Comparison of ENCODE assay signal across 8 mouse cellular contexts in the genomic region with DNA sequence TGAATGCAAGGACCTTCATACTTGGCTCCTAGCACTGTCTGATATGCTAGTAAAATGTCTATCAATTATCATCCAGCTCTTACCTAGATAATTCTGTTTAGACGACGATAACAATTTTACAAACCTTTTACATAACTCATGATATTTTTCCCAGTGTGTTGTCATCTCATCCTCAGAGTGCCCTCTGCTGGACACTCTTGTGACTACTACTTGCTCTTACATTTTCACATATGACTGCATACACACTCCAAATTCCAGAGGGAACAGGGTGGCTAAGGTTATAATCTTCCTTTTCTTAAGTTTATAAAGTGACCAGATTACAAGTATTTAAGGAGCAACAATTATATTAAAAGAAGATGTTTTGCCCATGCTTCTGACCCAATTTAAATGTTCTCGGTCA.
DNase-seq lines count a peak whose midpoint lies in the region; ATAC-seq lines count a peak whose summit lies in the region.

No protein-coding gene starts in this region.

- peak; percentile 63; the same call in 1 of the 2 replicates for ATAC-seq in forebrain, embryonic 11.5 days (replicated peaks; ENCODE audit: low FRiP score)

- H3K4me2 ChIP-seq in forebrain, embryonic 11.5 days (ENCODE audit: low read depth, low read length, severe bottlenecking), result no peak overlapping the region

- H3K4me3 ChIP-seq in forebrain, embryonic 11.5 days (ENCODE audit: low read depth, low read length), result no peak overlapping the region
- no peak overlapping the region for H3K4me3 ChIP-seq in forebrain, embryonic 10.5 days

- no peaks in the 10 kb centered on the region for H3K36me3 ChIP-seq in forebrain, embryonic 11.5 days (ENCODE audit: control insufficient read depth, insufficient read depth, low read length)
- no peaks in the 10 kb centered on the region for H3K36me3 ChIP-seq in forebrain, embryonic 10.5 days (replicated peaks)

- H3K4me1 ChIP-seq in forebrain, embryonic 11.5 days (replicated peaks; ENCODE audit: control insufficient read depth, insufficient read depth, low read length), result no peaks in the 10 kb centered on the region
- H3K4me1 ChIP-seq in forebrain, embryonic 10.5 days, result no peaks in the 10 kb centered on the region

- intact Hi-C loops in left cerebral cortex, postnatal 10 days (cut with DNase I), result loop anchor here (10.0 kb wide), 1 partner anchor 79 kb away; the partner anchor contains the start of gene Clvs2

- peak; percentile 57 for DNase-seq in forebrain, embryonic 11.5 days (ENCODE audit: low spot score)
- no peak for DNase-seq in forebrain, embryonic 10.5 days (ENCODE audit: extremely low spot score, low spot score)
- DNase-seq in urinary bladder, postnatal 14 days (ENCODE audit: low spot score), result peak; percentile 68
- no peak for DNase-seq in urinary bladder, adult 2 months (ENCODE audit: low spot score)
- peak; percentile 21 to 62 for DNase-seq in frontal cortex, postnatal 10 days (ENCODE audit: low spot score in 2 of 2)
- DNase-seq in left cerebral cortex, postnatal 10 days (ENCODE audit: extremely low spot score in 1 of 2, low spot score in 2 of 2), result peak; percentile 67 to 76
- peak; percentile 82 for DNase-seq in right cerebral cortex, postnatal 14 days
- DNase-seq in spleen, adult 12 weeks (ENCODE audit: low spot score), result no peak

- 74% methylated on average over 3 of the region's 3 CpGs for WGBS in forebrain, embryonic 11.5 days
- 75% methylated on average over 3 of the region's 3 CpGs for WGBS in forebrain, embryonic 10.5 days

- no peak overlapping the region for H3K9ac ChIP-seq in forebrain, embryonic 11.5 days (ENCODE audit: low read length)

- no peak overlapping the region for H3K27ac ChIP-seq in forebrain, embryonic 11.5 days (ENCODE audit: low read depth, low read length)
- no peak overlapping the region for H3K27ac ChIP-seq in forebrain, embryonic 10.5 days

- H3K27me3 ChIP-seq in forebrain, embryonic 11.5 days (ENCODE audit: control insufficient read depth, insufficient read depth, low read length), result no peaks in the 10 kb centered on the region
- H3K27me3 ChIP-seq in forebrain, embryonic 10.5 days (ENCODE audit: poor library complexity, severe bottlenecking), result no peaks in the 10 kb centered on the region

- H3K9me3 ChIP-seq in forebrain, embryonic 11.5 days (ENCODE audit: control insufficient read depth, low read length), result no peaks in the 10 kb centered on the region
- no peaks in the 10 kb centered on the region for H3K9me3 ChIP-seq in forebrain, embryonic 10.5 days

Comparison
In these comparisons a context has a peak if more than half of its experiments do, and no peak if none do; other contexts are left out.
1. DNase-seq: peak in forebrain, embryonic 11.5 days (single experiment), urinary bladder, postnatal 14 days (single experiment), frontal cortex, postnatal 10 days (2 of 2), left cerebral cortex, postnatal 10 days (2 of 2) and right cerebral cortex, postnatal 14 days (single experiment); none in forebrain, embryonic 10.5 days (single experiment), urinary bladder, adult 2 months (single experiment) and spleen, adult 12 weeks (single experiment).